Mouse (Mus musculus) hindbrain, embryonic 13.5 days (tissue): ENCODE data around the gene Rab3ip. TPM values are rescaled to one million over a fixed set of nuclear protein-coding genes. Genes with fewer than 3 reads are reported as not detected.

Experiments used
- ATAC-seq: fragments of 200-750 bp; cut with Nextera tagmentation; 2 replicates; pipeline ENCODE4 v1.8.0; 2017; ENCODE audit warnings: moderate TSS enrichment; ENCODE audit not compliant: low FRiP score
- H3K27ac ChIP-seq: fragments of 300-500 bp; sonication (generic); 2 replicates; pipeline ENCODE4 v1.5.1; 2015; ENCODE audit warnings: inconsistent platforms, mild to moderate bottlenecking, moderate library complexity
- H3K27me3 ChIP-seq: fragments of 300-500 bp; sonication (generic); 2 replicates; pipeline ENCODE4 v1.6.1; 2015; ENCODE audit warnings: mild to moderate bottlenecking, inconsistent platforms
- H3K36me3 ChIP-seq: fragments of 300-500 bp; sonication (generic); 2 replicates; pipeline ENCODE4 v1.6.1; 2015; ENCODE audit warnings: mild to moderate bottlenecking, inconsistent platforms
- H3K4me1 ChIP-seq: fragments of 300-500 bp; sonication (generic); replicated peaks from 2 replicates; pipeline ENCODE4 v1.6.1; 2015; ENCODE audit warnings: inconsistent platforms
- H3K4me2 ChIP-seq: fragments of 300-500 bp; sonication (generic); 2 replicates; pipeline ENCODE4 v1.6.1; 2015; ENCODE audit warnings: inconsistent platforms, mild to moderate bottlenecking, moderate library complexity
- H3K4me3 ChIP-seq: fragments of 300-500 bp; sonication (generic); 2 replicates; pipeline ENCODE4 v1.5.1; 2015; ENCODE audit warnings: mild to moderate bottlenecking, inconsistent platforms
- H3K9ac ChIP-seq: fragments of 300-500 bp; sonication (generic); 2 replicates; pipeline ENCODE4 v1.6.1; 2015; ENCODE audit warnings: mild to moderate bottlenecking, inconsistent platforms
- H3K9me3 ChIP-seq: fragments of 300-500 bp; sonication (generic); 2 replicates; pipeline ENCODE4 v1.6.1; 2016; ENCODE audit warnings: inconsistent platforms
- WGBS: fragments of 180-500 bp; shearing (Covaris S2); methylation state at CpG from one replicate; pipeline ENCODE4 v1.1.7; 2015; 5-methylcytosine and 5-hydroxymethylcytosine counted together
- polyA plus RNA-seq: library from polyadenylated mRNA; unstranded; fragments of >200 nt; fragmentation: Nextera tagmentation; extraction: Ambion mirVana; gene quantifications from 2 replicates; pipeline ENCODE4 v1.2.1, GENCODE M21; 2015

Gene Rab3ip
- polyA plus RNA-seq, 1 experiment from 2014 or later, result 49.7 TPM

GRCm38 (mm10) chr10:116930506-116930905 is 20.1 kb downstream of the Rab3ip start:
- 86% methylated on average over 7 of the region's 7 CpGs for WGBS
- Histone ChIP-seq H3K9me3 (no peaks in the 10 kb centered on the region), H3K4me1 (no peaks in the 10 kb centered on the region), H3K27me3 (no peaks in the 10 kb centered on the region), H3K36me3 (peaks cover 34% of the 10 kb centered on the region), H3K9ac (no peak overlapping the region), H3K4me3 (no peak overlapping the region), H3K4me2 (no peak overlapping the region), H3K27ac (no peak overlapping the region)
- no peak for ATAC-seq

DNA sequence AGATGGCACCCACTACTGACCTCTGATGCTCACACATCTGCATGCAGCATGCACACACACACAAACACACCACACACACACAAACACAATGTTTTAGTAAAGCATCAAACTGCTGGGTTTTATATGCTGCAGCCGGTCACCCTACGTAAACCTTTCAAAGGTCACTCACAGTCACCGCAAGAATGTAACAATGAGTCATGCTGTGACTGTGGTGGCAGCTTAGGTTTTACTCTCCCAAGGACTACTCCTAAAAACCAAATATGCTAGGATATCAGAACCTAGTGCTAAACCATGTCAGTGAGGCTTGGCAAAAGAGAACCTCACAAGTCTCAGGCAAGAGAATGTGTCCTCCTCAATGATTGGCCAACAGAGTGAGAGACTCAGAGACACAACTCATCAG is 21.7 kb downstream of the Rab3ip start:
- WGBS, result 91% methylated on average over 3 of the region's 3 CpGs
- ATAC-seq, result no peak
- Histone ChIP-seq H3K4me3 (no peak overlapping the region), H3K9ac (no peak overlapping the region), H3K36me3 (peaks cover 50% of the 10 kb centered on the region), H3K4me2 (no peak overlapping the region), H3K27ac (no peak overlapping the region), H3K4me1 (no peaks in the 10 kb centered on the region), H3K27me3 (no peaks in the 10 kb centered on the region), H3K9me3 (no peaks in the 10 kb centered on the region)

DNA sequence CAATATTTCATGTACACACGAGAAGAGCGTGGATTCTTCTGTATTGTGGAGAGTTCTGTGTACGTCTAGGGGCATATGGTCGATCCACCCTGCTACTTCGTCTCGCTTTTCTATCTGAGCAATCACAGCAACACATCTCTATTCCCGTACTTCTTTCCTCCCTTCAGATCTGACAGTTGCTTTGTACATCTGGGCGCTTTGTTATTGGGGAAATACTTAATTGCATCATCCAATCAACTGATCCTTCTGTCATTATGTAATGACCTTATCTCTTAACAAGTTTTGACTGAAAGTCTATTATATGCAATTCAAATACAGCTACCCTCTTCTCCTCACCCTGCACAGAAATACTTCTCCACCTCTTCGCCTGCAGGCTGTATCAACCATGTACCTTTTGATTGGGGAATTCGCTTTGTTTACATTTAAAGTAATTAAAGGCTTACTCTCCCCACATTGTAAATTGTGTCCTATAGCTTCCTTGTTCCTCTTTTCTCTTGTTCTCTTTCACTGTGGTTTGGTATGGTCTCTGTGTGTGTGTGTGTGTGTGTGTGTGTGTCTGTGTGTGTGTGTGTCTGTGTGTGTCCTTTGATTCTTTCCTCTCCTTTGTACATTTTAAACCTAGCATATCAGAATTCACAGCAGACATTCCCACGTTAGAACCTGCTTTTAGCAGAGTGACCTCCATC is 24.0 kb downstream of the Rab3ip start:
- no peak for ATAC-seq
- Histone ChIP-seq H3K4me1 (no peaks in the 10 kb centered on the region), H3K27me3 (no peaks in the 10 kb centered on the region), H3K9me3 (no peaks in the 10 kb centered on the region), H3K27ac (no peak overlapping the region), H3K4me2 (no peak overlapping the region), H3K9ac (no peak overlapping the region), H3K4me3 (no peak overlapping the region), H3K36me3 (peaks cover 56% of the 10 kb centered on the region)
- 92% methylated on average over 11 of the region's 11 CpGs for WGBS

GRCm38 (mm10) chr10:116923651-116924495 is 26.7 kb downstream of the Rab3ip start:
- no peak for ATAC-seq
- Histone ChIP-seq H3K36me3 (peaks cover 57% of the 10 kb centered on the region), H3K27ac (no peak overlapping the region), H3K9me3 (no peaks in the 10 kb centered on the region), H3K9ac (no peak overlapping the region), H3K4me2 (no peak overlapping the region), H3K27me3 (no peaks in the 10 kb centered on the region), H3K4me3 (no peak overlapping the region), H3K4me1 (no peaks in the 10 kb centered on the region)
- 93% methylated on average over 19 of the region's 19 CpGs for WGBS

DNA sequence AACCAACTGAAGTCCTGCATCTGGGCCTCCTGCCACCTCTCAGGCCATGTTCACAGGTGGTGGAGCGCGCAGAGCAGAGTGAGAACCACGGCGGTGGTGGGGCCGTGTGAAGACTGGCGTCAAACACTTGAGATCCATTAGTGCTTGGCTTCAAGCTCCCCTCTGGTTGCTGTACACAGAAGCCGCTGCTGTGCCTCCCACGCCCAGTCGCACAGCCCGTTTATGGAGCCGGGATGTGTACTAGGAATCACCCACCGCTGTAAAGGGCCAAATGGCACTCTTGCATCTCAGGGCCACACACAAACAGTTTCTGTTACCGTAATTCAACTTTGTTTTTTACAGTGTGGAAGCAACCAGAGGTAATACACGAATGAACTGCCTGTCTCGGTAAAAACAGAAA is 28.4 kb downstream of the Rab3ip start:
- Histone ChIP-seq H3K27me3 (no peaks in the 10 kb centered on the region), H3K4me3 (no peak overlapping the region), H3K4me1 (no peaks in the 10 kb centered on the region), H3K27ac (no peak overlapping the region), H3K36me3 (peaks cover 56% of the 10 kb centered on the region), H3K9me3 (no peaks in the 10 kb centered on the region), H3K4me2 (no peak overlapping the region), H3K9ac (no peak overlapping the region)
- no peak for ATAC-seq
- 94% methylated on average over 15 of the region's 15 CpGs for WGBS

GRCm38 (mm10) chr10:116921416-116921815 is 29.2 kb downstream of the Rab3ip start:
- WGBS, result 93% methylated on average over 15 of the region's 15 CpGs
- H3K27me3 ChIP-seq, result no peaks in the 10 kb centered on the region
- ATAC-seq, result no peak

GRCm38 (mm10) chr10:116920641-116921040 is 29.9 kb downstream of the Rab3ip start:
- Histone ChIP-seq H3K9ac (no peak overlapping the region), H3K4me3 (no peak overlapping the region), H3K27me3 (no peaks in the 10 kb centered on the region), H3K9me3 (no peaks in the 10 kb centered on the region), H3K27ac (no peak overlapping the region), H3K36me3 (peaks cover 48% of the 10 kb centered on the region), H3K4me1 (no peaks in the 10 kb centered on the region), H3K4me2 (no peak overlapping the region)
- WGBS, result 91% methylated on average over 8 of the region's 8 CpGs
- no peak for ATAC-seq

More at GRCm38 (mm10) chr10:116921416-116921815, 29.2 kb downstream of the Rab3ip start:
- peaks cover 51% of the 10 kb centered on the region for H3K36me3 ChIP-seq
- no peaks in the 10 kb centered on the region for H3K9me3 ChIP-seq
- H3K4me1 ChIP-seq, result no peaks in the 10 kb centered on the region
- no peak overlapping the region for H3K9ac ChIP-seq
- H3K27ac ChIP-seq, result no peak overlapping the region
- no peak overlapping the region for H3K4me2 ChIP-seq
- no peak overlapping the region for H3K4me3 ChIP-seq

GRCm38 (mm10) chr10:116919368-116920317 is 30.9 kb downstream of the Rab3ip start:
- Histone ChIP-seq H3K4me2 (no peak overlapping the region), H3K27ac (no peak overlapping the region), H3K27me3 (no peaks in the 10 kb centered on the region), H3K4me3 (no peak overlapping the region), H3K4me1 (no peaks in the 10 kb centered on the region), H3K9me3 (no peaks in the 10 kb centered on the region), H3K36me3 (peaks cover 49% of the 10 kb centered on the region), H3K9ac (no peak overlapping the region)
- WGBS, result 86% methylated on average over 25 of the region's 25 CpGs
- no peak for ATAC-seq

DNA sequence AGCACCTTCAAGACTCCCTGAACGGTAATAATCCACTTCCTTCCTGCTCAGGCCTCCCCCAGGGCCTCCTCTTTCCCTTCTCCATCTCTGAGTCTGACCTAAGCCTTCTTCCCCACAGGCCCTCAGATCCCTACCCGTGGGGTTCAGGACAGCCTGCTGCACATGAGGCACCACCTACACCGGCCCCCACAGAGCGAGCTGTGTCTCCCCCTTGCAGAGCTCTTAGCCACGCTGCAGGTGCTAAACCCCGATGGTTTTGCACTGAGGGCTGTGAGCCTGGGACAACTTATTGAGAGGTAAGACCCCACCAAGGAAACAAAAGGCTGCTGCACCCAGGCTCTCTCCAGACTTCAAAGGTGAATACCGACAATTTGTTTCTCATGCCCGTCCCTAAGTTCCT is 34.0 kb downstream of the Rab3ip start:
- Histone ChIP-seq H3K27me3 (no peaks in the 10 kb centered on the region), H3K4me3 (no peak overlapping the region), H3K4me2 (no peak overlapping the region), H3K9me3 (no peaks in the 10 kb centered on the region), H3K36me3 (peaks cover 56% of the 10 kb centered on the region), H3K27ac (no peak overlapping the region), H3K9ac (no peak overlapping the region), H3K4me1 (no peaks in the 10 kb centered on the region)
- ATAC-seq, result no peak
- whole genome bisulfite sequencing, result 89% methylated on average over 8 of the region's 8 CpGs

GRCm38 (mm10) chr10:116915286-116915685 is 35.3 kb downstream of the Rab3ip start:
- H3K27ac ChIP-seq, result no peak overlapping the region
- H3K27me3 ChIP-seq, result no peaks in the 10 kb centered on the region
- WGBS, result 94% methylated on average over 8 of the region's 8 CpGs
- H3K4me2 ChIP-seq, result no peak overlapping the region
- H3K9ac ChIP-seq, result no peak overlapping the region
- peaks cover 62% of the 10 kb centered on the region for H3K36me3 ChIP-seq
- no peaks in the 10 kb centered on the region for H3K9me3 ChIP-seq
- H3K4me1 ChIP-seq, result no peaks in the 10 kb centered on the region
- no peak overlapping the region for H3K4me3 ChIP-seq
- no peak for ATAC-seq

- H3K36me3 ChIP-seq, result peaks cover 69% of the 10 kb centered on the region
- ATAC-seq, result no peak
These were observed 36.0 kb downstream of the Rab3ip start for GRCm38 (mm10) chr10:116914586-116914985.

More at GRCm38 (mm10) chr10:116914586-116914985, 36.0 kb downstream of the Rab3ip start:
- Histone ChIP-seq H3K4me2 (no peak overlapping the region), H3K9ac (no peak overlapping the region), H3K4me3 (no peak overlapping the region), H3K4me1 (no peaks in the 10 kb centered on the region), H3K27me3 (no peaks in the 10 kb centered on the region), H3K9me3 (no peaks in the 10 kb centered on the region), H3K27ac (no peak overlapping the region)
- 94% methylated on average over 9 of the region's 9 CpGs for WGBS
